Mouse (Mus musculus): ENCODE results near the gene Fchsd2. TPM values are rescaled to one million over a fixed set of nuclear protein-coding genes. Genes with fewer than 3 reads are reported as not detected.

Gene Fchsd2
- polyA plus RNA-seq, 1 experiment from 2014 or later = 21.9 TPM

DNA sequence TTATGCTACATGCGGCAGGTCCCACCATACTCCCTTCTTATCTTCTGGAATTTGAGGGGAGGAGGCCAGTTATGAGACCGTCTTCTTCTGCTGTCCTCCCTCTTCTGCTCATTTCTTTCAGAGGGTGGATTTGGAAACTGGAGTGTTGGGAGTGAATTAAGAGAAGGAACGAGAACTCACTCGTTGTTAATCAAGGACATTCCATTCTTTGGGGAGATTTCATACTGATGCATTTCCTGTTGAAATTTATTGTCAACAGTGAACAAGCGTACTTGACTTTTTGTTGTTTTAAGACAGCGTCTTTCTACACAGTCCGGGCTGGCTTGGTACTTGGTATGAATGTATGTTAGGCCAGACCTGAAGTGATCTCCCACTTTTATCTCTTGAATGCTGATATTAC is 26.7 kb downstream of the Fchsd2 start:
- H3K36me3 ChIP-seq = peaks cover 19% of the 10 kb centered on the region
- no peak for ATAC-seq (ENCODE audit: insufficient number of reproducible peaks, low FRiP score, low TSS enrichment, low read depth)
- WGBS = 87% methylated on average over 7 of the region's 7 CpGs

DNA sequence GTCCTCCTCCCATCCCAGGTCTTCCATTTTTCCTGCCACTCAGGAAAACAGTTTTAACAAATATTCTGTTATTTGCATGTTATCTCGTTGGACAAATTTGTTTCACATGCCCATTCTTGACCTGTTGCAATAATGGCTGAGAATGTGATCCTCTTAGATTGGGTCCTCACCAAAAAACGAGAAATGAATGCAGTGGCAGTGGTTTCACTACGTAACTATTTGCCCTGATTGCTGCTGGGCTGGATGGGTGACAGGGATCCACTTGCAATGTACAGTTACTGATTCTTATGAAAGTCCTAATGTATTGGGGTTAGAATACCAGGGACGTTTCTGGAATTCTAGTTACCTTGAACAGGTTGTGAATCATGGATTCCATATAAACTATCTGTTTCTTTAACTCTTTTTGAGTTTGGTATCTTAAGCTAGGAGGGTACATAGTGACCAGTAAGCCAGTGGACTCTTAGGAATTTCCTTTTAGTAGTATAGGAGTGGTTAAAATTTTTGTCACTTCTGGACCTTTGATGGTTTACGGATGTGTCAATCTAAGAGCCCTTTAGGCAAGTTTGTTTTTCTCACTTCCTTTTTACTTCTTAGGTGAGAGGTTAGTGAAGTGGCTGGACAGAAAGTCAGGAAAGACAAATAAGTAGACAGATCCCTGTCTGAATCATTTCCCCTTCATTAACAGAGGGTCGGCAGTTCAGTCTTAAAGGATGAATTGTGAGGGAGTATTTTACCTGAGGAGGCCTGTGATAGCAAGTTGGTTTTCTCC is 31.1 kb downstream of the Fchsd2 start:
- H3K4me3 ChIP-seq (replicated peaks) = no peak overlapping the region
- 68% methylated on average over 6 of the region's 6 CpGs for WGBS
- no peaks in the 10 kb centered on the region for H3K27me3 ChIP-seq
- no peak overlapping the region for H3K9ac ChIP-seq
- H3K9me3 ChIP-seq (replicated peaks) = no peaks in the 10 kb centered on the region
- H3K4me1 ChIP-seq = peaks cover 10% of the 10 kb centered on the region; the same call in 1 of the 2 replicates
- H3K4me2 ChIP-seq (replicated peaks) = no peak overlapping the region
- no peak overlapping the region for H3K27ac ChIP-seq (replicated peaks)
- H3K36me3 ChIP-seq = peaks cover 10% of the 10 kb centered on the region; the same call in 1 of the 2 replicates
- no peak for ATAC-seq (ENCODE audit: insufficient number of reproducible peaks, low FRiP score, low TSS enrichment, low read depth)

More for the DNA sequence above, 26.7 kb downstream of the Fchsd2 start:
- H3K4me3 ChIP-seq (replicated peaks) = no peak overlapping the region
- H3K27ac ChIP-seq (replicated peaks) = no peak overlapping the region
- no peak overlapping the region for H3K9ac ChIP-seq
- H3K4me2 ChIP-seq (replicated peaks) = no peak overlapping the region
- H3K27me3 ChIP-seq = no peaks in the 10 kb centered on the region
- no peaks in the 10 kb centered on the region for H3K4me1 ChIP-seq
- H3K9me3 ChIP-seq (replicated peaks) = no peaks in the 10 kb centered on the region

DNA sequence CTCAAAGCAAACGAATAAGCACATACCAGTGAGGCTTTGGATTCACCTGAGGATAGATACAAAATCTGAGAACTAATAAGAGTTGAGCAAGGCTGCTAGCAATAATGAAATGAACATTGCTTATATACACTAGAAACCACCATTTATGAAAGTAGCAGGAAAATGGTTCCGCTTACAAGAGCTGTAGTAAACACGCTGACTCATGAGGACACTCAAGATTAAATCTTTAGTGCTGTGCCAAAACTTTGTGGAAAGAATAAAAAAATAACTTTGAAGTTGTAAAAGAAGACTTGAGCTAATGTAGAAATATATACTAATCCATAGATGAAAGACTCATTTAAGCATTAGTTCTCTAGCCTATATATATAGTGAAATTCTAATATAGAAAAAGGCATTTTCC is 35.1 kb downstream of the Fchsd2 start:
- Histone ChIP-seq H3K4me1 (peaks cover 10% of the 10 kb centered on the region; the same call in 1 of the 2 replicates), H3K27ac (replicated peaks) (no peak overlapping the region), H3K27me3 (no peaks in the 10 kb centered on the region), H3K4me3 (replicated peaks) (no peak overlapping the region), H3K9ac (no peak overlapping the region), H3K9me3 (replicated peaks) (no peaks in the 10 kb centered on the region), H3K4me2 (replicated peaks) (no peak overlapping the region), H3K36me3 (no peaks in the 10 kb centered on the region)
- WGBS = 62% methylated on average over 3 of the region's 3 CpGs
- no peak for ATAC-seq (ENCODE audit: insufficient number of reproducible peaks, low FRiP score, low TSS enrichment, low read depth)

DNA sequence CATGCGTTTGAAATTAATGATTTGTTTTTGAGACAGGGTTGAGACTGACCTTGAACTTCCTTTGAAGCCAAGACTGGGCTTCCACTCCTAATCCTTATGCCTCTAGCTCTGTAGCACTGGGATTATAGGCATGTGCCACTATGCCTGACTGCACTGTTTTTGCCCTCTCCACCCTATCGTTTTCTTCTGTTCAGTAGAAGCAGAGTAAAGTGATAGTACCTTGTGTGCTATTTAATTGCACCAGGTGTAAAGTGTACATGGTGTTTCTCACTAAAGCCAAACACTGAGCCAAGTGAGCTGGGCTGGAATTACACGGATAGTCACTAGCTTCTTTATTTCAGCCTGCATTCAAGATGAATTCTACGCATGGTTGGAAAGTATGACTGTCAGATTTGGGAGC is 35.9 kb downstream of the Fchsd2 start:
- ATAC-seq (ENCODE audit: insufficient number of reproducible peaks, low FRiP score, low TSS enrichment, low read depth) = no peak
- 66% methylated on average over 4 of the region's 4 CpGs for WGBS
- H3K4me1 ChIP-seq = peaks cover 10% of the 10 kb centered on the region; the same call in 1 of the 2 replicates

DNA sequence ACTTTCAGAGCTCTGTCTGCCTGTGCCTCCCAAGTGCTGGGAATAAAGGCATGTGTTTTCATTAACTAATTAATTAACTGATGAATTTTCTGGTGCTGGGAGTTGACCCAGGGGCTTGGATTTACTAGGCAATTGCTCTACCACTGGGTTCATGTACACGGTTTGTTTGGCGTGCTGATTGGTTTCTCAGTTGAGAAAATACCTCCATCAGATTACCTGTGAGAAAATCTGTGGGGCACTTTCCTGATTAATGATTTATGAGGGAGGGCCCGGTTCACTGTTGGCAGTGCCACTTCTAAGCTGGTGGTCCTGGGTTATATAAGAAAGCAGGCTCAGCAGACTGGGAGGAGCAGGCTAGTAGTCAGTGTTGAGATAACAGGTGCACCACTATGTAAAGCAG is 38.0 kb downstream of the Fchsd2 start:
- no peaks in the 10 kb centered on the region for H3K9me3 ChIP-seq (replicated peaks)
- H3K4me3 ChIP-seq (replicated peaks) = no peak overlapping the region
- no peak overlapping the region for H3K27ac ChIP-seq (replicated peaks)
- H3K9ac ChIP-seq = no peak overlapping the region
- H3K4me1 ChIP-seq = peaks cover 10% of the 10 kb centered on the region; the same call in 1 of the 2 replicates
- WGBS = 80% methylated on average over 3 of the region's 3 CpGs
- no peaks in the 10 kb centered on the region for H3K27me3 ChIP-seq
- no peaks in the 10 kb centered on the region for H3K36me3 ChIP-seq
- no peak overlapping the region for H3K4me2 ChIP-seq (replicated peaks)
- no peak for ATAC-seq (ENCODE audit: insufficient number of reproducible peaks, low FRiP score, low TSS enrichment, low read depth)

More for the DNA sequence above, 35.9 kb downstream of the Fchsd2 start:
- Histone ChIP-seq H3K36me3 (no peaks in the 10 kb centered on the region), H3K9me3 (replicated peaks) (no peaks in the 10 kb centered on the region), H3K4me2 (replicated peaks) (no peak overlapping the region), H3K9ac (no peak overlapping the region), H3K4me3 (replicated peaks) (no peak overlapping the region), H3K27ac (replicated peaks) (no peak overlapping the region), H3K27me3 (no peaks in the 10 kb centered on the region)

DNA sequence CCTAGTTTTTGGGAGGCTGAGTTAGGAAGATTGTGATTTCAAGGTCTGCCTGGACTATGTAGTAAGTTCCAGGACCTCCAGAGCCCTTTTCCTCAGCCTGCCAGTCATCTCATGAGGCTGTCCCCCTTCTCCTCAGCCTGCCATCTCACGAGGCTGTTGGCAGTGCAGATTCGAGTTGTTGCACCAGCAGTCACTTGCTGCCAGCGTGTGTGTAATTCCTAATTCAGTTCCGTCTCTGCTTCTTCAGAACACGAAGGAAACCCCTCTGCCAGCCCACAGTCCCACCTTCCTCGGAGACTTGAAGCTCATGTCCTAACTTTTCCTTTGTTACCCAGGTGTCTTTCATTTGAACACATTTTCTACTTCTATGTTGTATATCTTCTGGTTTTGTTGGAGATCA is 38.6 kb downstream of the Fchsd2 start:
- no peaks in the 10 kb centered on the region for H3K27me3 ChIP-seq
- no peaks in the 10 kb centered on the region for H3K36me3 ChIP-seq
- H3K9me3 ChIP-seq (replicated peaks) = no peaks in the 10 kb centered on the region
- H3K9ac ChIP-seq = no peak overlapping the region
- peaks cover 10% of the 10 kb centered on the region; the same call in 1 of the 2 replicates for H3K4me1 ChIP-seq
- WGBS = 61% methylated on average over 6 of the region's 6 CpGs
- no peak overlapping the region for H3K4me2 ChIP-seq (replicated peaks)
- ATAC-seq (ENCODE audit: insufficient number of reproducible peaks, low FRiP score, low TSS enrichment, low read depth) = no peak
- no peak overlapping the region for H3K27ac ChIP-seq (replicated peaks)
- H3K4me3 ChIP-seq (replicated peaks) = no peak overlapping the region

DNA sequence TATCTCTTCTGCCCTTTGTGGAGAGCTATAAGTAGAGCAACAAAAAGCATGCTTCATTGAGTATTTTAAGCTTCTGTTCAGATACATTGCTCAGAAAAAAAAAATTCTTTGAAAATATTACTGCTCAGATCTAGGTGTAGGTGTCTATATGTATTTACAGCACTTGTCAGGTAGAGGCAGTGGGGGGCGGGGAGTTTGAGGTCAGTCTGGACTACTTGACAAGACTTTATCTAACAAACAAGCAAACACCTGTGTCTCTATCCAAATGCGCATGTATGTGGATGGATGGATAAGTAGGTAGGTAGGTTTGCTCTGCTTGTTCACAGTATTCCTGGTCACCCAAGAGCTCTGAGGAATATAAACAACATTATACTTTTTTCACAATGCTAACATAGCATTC is 40.9 kb downstream of the Fchsd2 start:
- H3K4me3 ChIP-seq (replicated peaks) = no peak overlapping the region
- no peak overlapping the region for H3K9ac ChIP-seq
- no peaks in the 10 kb centered on the region for H3K27me3 ChIP-seq
- H3K27ac ChIP-seq (replicated peaks) = no peak overlapping the region
- no peak overlapping the region for H3K4me2 ChIP-seq (replicated peaks)
- no peaks in the 10 kb centered on the region for H3K9me3 ChIP-seq (replicated peaks)
- WGBS = 93% methylated on average over 2 of the region's 2 CpGs
- H3K4me1 ChIP-seq = peaks cover 1% of the 10 kb centered on the region; the same call in 1 of the 2 replicates
- no peaks in the 10 kb centered on the region for H3K36me3 ChIP-seq
- no peak for ATAC-seq (ENCODE audit: insufficient number of reproducible peaks, low FRiP score, low TSS enrichment, low read depth)

DNA sequence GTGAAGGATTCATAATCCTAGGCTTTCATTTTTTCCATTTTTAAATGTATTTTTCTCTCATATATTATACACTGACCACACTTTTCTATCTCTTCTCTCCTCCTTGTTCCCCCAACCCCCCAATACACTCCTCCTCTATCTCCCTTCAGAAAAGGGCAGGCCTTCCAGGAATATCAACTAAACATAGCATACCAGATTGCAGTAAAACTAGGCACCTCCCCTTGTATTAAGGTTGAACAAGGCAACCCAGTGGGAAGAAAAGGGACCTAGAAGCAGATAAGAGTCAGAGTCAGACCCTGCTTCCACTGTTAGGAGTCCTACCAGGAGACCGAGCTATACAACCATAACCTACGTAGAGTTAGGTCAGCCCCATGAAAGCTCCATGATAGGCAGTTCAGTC is 41.5 kb downstream of the Fchsd2 start:
- Histone ChIP-seq H3K27me3 (no peaks in the 10 kb centered on the region), H3K27ac (replicated peaks) (no peak overlapping the region), H3K9me3 (replicated peaks) (no peaks in the 10 kb centered on the region), H3K9ac (no peak overlapping the region), H3K4me1 (no peaks in the 10 kb centered on the region), H3K36me3 (no peaks in the 10 kb centered on the region), H3K4me3 (replicated peaks) (no peak overlapping the region), H3K4me2 (replicated peaks) (no peak overlapping the region)
- 95% methylated on average over 2 of the region's 2 CpGs for WGBS
- ATAC-seq (ENCODE audit: insufficient number of reproducible peaks, low FRiP score, low TSS enrichment, low read depth) = no peak

DNA sequence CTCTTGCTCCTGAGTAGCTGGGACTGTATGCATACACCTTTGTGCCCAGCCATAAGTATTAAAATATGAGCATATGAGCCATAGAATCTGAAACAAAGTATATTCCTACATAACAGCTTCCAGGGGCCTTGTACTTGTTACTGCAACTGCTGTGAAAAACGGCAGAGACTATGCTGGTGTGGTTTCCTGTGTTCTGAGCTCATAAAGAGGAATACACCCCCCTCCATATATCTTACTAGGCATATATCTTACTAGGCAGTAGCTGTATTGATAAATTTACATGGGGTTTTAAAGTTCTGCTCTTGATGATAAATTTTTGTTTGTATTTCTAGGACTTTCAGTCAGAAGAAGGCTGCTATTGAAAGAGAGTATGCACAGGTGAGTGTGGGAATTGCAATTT is 46.2 kb downstream of the Fchsd2 start:
- H3K4me2 ChIP-seq (replicated peaks) = no peak overlapping the region
- H3K9me3 ChIP-seq (replicated peaks) = no peaks in the 10 kb centered on the region
- 67% methylated on average over 1 of the region's 1 CpGs for WGBS
- no peaks in the 10 kb centered on the region; the same call in 1 of the 2 replicates for H3K36me3 ChIP-seq
- H3K27me3 ChIP-seq = no peaks in the 10 kb centered on the region
- no peak overlapping the region for H3K27ac ChIP-seq (replicated peaks)
- no peak overlapping the region for H3K9ac ChIP-seq
- no peak overlapping the region for H3K4me3 ChIP-seq (replicated peaks)
- no peak for ATAC-seq (ENCODE audit: insufficient number of reproducible peaks, low FRiP score, low TSS enrichment, low read depth)
- no peaks in the 10 kb centered on the region for H3K4me1 ChIP-seq

DNA sequence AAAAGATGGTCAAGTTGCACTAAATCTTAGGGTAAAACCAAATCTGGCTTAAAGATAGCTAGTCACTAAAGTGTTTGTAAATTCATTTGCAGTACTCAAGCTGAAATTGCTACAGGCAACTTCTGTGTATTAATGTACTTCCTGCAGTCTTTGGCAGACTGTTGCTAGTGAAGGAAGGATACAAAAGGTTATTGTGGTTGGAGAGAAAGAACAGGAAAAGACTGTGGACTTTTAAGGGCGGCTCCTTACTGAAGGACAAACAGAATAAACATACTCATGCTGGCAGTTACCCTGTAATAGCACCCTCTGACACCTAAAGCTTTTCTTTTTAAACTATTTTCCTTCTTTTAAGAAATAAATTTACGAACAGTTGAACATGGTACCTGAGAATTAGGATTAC is 50.2 kb downstream of the Fchsd2 start:
- Histone ChIP-seq H3K36me3 (no peaks in the 10 kb centered on the region; the same call in 1 of the 2 replicates), H3K4me2 (replicated peaks) (no peak overlapping the region), H3K27ac (replicated peaks) (no peak overlapping the region), H3K4me3 (replicated peaks) (no peak overlapping the region), H3K9ac (no peak overlapping the region), H3K27me3 (no peaks in the 10 kb centered on the region), H3K4me1 (no peaks in the 10 kb centered on the region), H3K9me3 (replicated peaks) (no peaks in the 10 kb centered on the region)
- ATAC-seq (ENCODE audit: insufficient number of reproducible peaks, low FRiP score, low TSS enrichment, low read depth) = no peak
- WGBS = 60% methylated on average over 2 of the region's 2 CpGs

DNA sequence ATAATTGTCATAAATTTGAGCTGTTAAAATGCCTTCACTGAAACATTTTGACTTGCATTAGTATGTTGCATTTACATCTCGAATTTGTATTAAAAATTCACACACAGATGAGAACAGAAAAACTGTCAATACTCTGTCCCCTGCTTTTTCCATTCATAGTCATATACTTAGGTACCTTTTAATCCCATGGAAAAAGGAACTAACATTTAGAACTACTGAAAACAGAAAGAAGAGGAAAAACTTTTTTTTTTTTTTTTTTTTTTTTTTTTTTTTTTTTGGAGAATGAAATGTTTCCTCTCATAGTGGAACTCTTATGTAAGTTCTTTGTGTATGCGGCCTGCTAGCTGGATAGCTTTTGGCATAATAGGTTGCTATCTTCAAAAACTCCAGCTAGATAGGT is 51.6 kb downstream of the Fchsd2 start:
- no peak overlapping the region for H3K4me2 ChIP-seq (replicated peaks)
- H3K9me3 ChIP-seq (replicated peaks) = no peaks in the 10 kb centered on the region
- 80% methylated on average over 2 of the region's 2 CpGs for WGBS
- no peaks in the 10 kb centered on the region for H3K27me3 ChIP-seq
- no peaks in the 10 kb centered on the region for H3K4me1 ChIP-seq
- H3K36me3 ChIP-seq = no peaks in the 10 kb centered on the region; the same call in 1 of the 2 replicates
- H3K9ac ChIP-seq = no peak overlapping the region
- ATAC-seq (ENCODE audit: insufficient number of reproducible peaks, low FRiP score, low TSS enrichment, low read depth) = no peak
- H3K27ac ChIP-seq (replicated peaks) = no peak overlapping the region
- no peak overlapping the region for H3K4me3 ChIP-seq (replicated peaks)

DNA sequence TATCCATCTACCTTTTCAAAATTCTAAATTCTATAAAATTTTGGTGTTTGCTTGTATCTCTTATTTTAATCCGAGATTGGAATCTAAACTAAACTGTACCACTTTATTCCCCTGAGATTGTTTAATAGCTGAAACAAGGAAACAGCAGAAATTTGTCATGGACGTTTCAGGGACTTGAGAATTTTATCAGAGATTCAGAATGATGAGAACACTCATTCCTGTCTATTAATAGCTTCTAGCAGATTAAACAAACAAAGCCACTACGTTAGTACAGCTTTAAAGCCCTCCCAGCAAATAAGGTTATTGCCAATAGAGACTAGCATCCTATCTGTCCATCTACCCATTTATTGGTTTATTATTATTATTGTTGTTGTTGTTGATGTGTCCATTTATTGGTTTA is 56.4 kb downstream of the Fchsd2 start:
- Histone ChIP-seq H3K27ac (replicated peaks) (no peak overlapping the region), H3K9ac (no peak overlapping the region), H3K4me3 (replicated peaks) (no peak overlapping the region), H3K36me3 (no peaks in the 10 kb centered on the region), H3K4me2 (replicated peaks) (no peak overlapping the region), H3K9me3 (replicated peaks) (no peaks in the 10 kb centered on the region), H3K4me1 (no peaks in the 10 kb centered on the region), H3K27me3 (no peaks in the 10 kb centered on the region)
- ATAC-seq (ENCODE audit: insufficient number of reproducible peaks, low FRiP score, low TSS enrichment, low read depth) = no peak
- WGBS = 74% methylated on average over 3 of the region's 3 CpGs

Data from embryonic facial prominence, embryonic 15.5 days (tissue).